Mouse (Mus musculus) forebrain, embryonic 14.5 days (tissue): Measurements from ENCODE around the gene Chd1. TPM values are rescaled to one million over a fixed set of nuclear protein-coding genes. Genes with fewer than 3 reads are reported as not detected.

Experiments
- ATAC-seq: fragments of 200-750 bp; cut with Nextera tagmentation; 2 replicates; pipeline ENCODE4 v1.8.0; 2017; ENCODE audit warnings: mild to moderate bottlenecking, moderate library complexity
- DNase-seq: peaks from one replicate; pipeline ENCODE4 v3.0.0-alpha.2; 2015; ENCODE audit warnings: low spot score
- H3K27ac ChIP-seq: fragments of 300-500 bp; sonication (generic); 2 replicates; pipeline ENCODE4 v1.5.1; 2014; ENCODE audit warnings: low read depth, mild to moderate bottlenecking, control low read depth, low read length, moderate library complexity
- H3K27me3 ChIP-seq: fragments of 300-500 bp; sonication (generic); replicated peaks from 2 replicates; pipeline ENCODE4 v1.6.1; 2014; ENCODE audit warnings: low read length, control low read depth, mixed read lengths; ENCODE audit not compliant: control insufficient read depth, insufficient read depth
- H3K36me3 ChIP-seq: fragments of 300-500 bp; sonication (generic); 2 replicates; pipeline ENCODE4 v1.6.1; 2014; ENCODE audit warnings: low read length, control low read depth; ENCODE audit not compliant: control insufficient read depth, insufficient read depth
- H3K4me1 ChIP-seq: fragments of 300-500 bp; sonication (generic); 2 replicates; pipeline ENCODE4 v1.6.1; 2014; ENCODE audit warnings: antibody characterized with exemption, low read length, control low read depth; ENCODE audit not compliant: control insufficient read depth, insufficient read depth
- H3K4me2 ChIP-seq: fragments of 300-500 bp; sonication (generic); 2 replicates; pipeline ENCODE4 v1.6.1; 2014; ENCODE audit warnings: mild to moderate bottlenecking, control low read depth, low read length
- H3K4me3 ChIP-seq: fragments of 300-500 bp; sonication (generic); 2 replicates; pipeline ENCODE4 v1.5.1; 2014; ENCODE audit warnings: low read depth, low read length, control low read depth
- H3K9ac ChIP-seq: fragments of 300-500 bp; sonication (generic); 2 replicates; pipeline ENCODE4 v1.6.1; 2014; ENCODE audit warnings: mild to moderate bottlenecking, low read length, control low read depth, moderate library complexity
- H3K9me3 ChIP-seq: fragments of 300-500 bp; sonication (generic); replicated peaks from 2 replicates; pipeline ENCODE4 v1.6.1; 2016; ENCODE audit warnings: low read length, control low read depth, mixed read lengths; ENCODE audit not compliant: control insufficient read depth
- WGBS: fragments of 180-500 bp; shearing (Covaris S2); extraction: QIAGEN DNeasy Blood & Tissue Kit; methylation state at CpG from one replicate; pipeline ENCODE4 v1.1.7; 2014; 5-methylcytosine and 5-hydroxymethylcytosine counted together
- polyA plus RNA-seq: library from polyadenylated mRNA; unstranded; fragments of >200 nt; fragmentation: Nextera tagmentation; extraction: Ambion mirVana; gene quantifications from 2 replicates; pipeline ENCODE4 v1.2.1, GENCODE M21; 2014

The Chd1 gene
- polyA plus RNA-seq, 1 experiment from 2014 or later: 17.2 TPM

- no peak for ATAC-seq
- no peak overlapping the region for H3K27ac ChIP-seq
- WGBS: 86% methylated on average over 8 of the region's 8 CpGs
- H3K4me2 ChIP-seq: no peak overlapping the region
- DNase-seq: no peak
- H3K36me3 ChIP-seq: no peaks in the 10 kb centered on the region
- H3K27me3 ChIP-seq: no peaks in the 10 kb centered on the region
- H3K4me1 ChIP-seq: no peaks in the 10 kb centered on the region
- no peak overlapping the region for H3K9ac ChIP-seq
- H3K4me3 ChIP-seq: no peak overlapping the region
- H3K9me3 ChIP-seq: no peaks in the 10 kb centered on the region
Measured at GRCm38 (mm10) chr17:15790716-15791115, 85.9 kb downstream of the Chd1 start.

- H3K4me1 ChIP-seq: no peaks in the 10 kb centered on the region
- H3K4me3 ChIP-seq: no peak overlapping the region
- no peak overlapping the region for H3K4me2 ChIP-seq
- H3K9me3 ChIP-seq: no peaks in the 10 kb centered on the region
- no peaks in the 10 kb centered on the region for H3K27me3 ChIP-seq
- no peak overlapping the region for H3K27ac ChIP-seq
- no peak overlapping the region for H3K9ac ChIP-seq
- H3K36me3 ChIP-seq: no peaks in the 10 kb centered on the region
- DNase-seq (no peak), ATAC-seq (no peak)
- WGBS: 68% methylated on average over 3 of the region's 3 CpGs
Measured at GRCm38 (mm10) chr17:15799195-15799793, 94.5 kb downstream of the Chd1 start.

GRCm38 (mm10) chr17:15804008-15804812 lies 99.4 kb downstream of the Chd1 start:
- Histone ChIP-seq H3K4me2 (no peak overlapping the region), H3K9ac (no peak overlapping the region), H3K4me3 (no peak overlapping the region), H3K4me1 (peaks cover 13% of the 10 kb centered on the region), H3K27me3 (no peaks in the 10 kb centered on the region), H3K27ac (no peak overlapping the region), H3K36me3 (peaks cover 17% of the 10 kb centered on the region), H3K9me3 (no peaks in the 10 kb centered on the region)
- peak; percentile 70 for DNase-seq
- peak; percentile 48 for ATAC-seq
- 51% methylated on average over 15 of the region's 15 CpGs for WGBS

GRCm38 (mm10) chr17:15807295-15807984 lies 102.7 kb downstream of the Chd1 start:
- Histone ChIP-seq H3K9me3 (no peaks in the 10 kb centered on the region), H3K36me3 (peaks cover 18% of the 10 kb centered on the region), H3K27ac (no peak overlapping the region), H3K9ac (no peak overlapping the region), H3K27me3 (no peaks in the 10 kb centered on the region), H3K4me2 (no peak overlapping the region), H3K4me3 (no peak overlapping the region), H3K4me1 (peaks cover 16% of the 10 kb centered on the region)
- WGBS: 90% methylated on average over 23 of the region's 23 CpGs
- no peak for DNase-seq
- peak; percentile 11; the same call in 1 of the 2 replicates for ATAC-seq

DNA sequence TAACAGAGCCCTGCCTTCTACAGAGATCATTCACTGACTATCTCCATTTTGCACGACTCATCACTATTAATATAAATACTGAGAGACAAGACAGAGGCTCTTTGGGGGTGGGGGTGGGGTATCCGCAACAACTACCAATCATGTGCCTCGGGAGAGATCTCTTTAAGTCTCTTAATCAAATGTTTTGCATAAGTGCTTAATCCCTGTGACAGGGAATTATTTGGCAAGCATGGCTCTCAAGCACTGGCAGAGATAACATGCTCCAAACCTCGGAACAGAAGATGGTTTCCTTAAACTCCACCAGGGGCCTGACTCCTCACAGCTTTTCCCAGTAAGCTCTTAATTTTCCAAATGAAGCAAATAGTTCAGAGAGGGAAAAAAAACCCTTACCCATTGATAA lies 103.2 kb downstream of the Chd1 start:
- DNase-seq (no peak), ATAC-seq (peak; percentile 13; the same call in 1 of the 2 replicates)
- no peak overlapping the region for H3K4me3 ChIP-seq
- H3K27me3 ChIP-seq: no peaks in the 10 kb centered on the region
- no peaks in the 10 kb centered on the region for H3K9me3 ChIP-seq
- H3K36me3 ChIP-seq: peaks cover 22% of the 10 kb centered on the region
- H3K9ac ChIP-seq: no peak overlapping the region
- H3K4me2 ChIP-seq: no peak overlapping the region
- 44% methylated on average over 4 of the region's 4 CpGs for WGBS
- H3K4me1 ChIP-seq: peaks cover 16% of the 10 kb centered on the region
- no peak overlapping the region for H3K27ac ChIP-seq

DNA sequence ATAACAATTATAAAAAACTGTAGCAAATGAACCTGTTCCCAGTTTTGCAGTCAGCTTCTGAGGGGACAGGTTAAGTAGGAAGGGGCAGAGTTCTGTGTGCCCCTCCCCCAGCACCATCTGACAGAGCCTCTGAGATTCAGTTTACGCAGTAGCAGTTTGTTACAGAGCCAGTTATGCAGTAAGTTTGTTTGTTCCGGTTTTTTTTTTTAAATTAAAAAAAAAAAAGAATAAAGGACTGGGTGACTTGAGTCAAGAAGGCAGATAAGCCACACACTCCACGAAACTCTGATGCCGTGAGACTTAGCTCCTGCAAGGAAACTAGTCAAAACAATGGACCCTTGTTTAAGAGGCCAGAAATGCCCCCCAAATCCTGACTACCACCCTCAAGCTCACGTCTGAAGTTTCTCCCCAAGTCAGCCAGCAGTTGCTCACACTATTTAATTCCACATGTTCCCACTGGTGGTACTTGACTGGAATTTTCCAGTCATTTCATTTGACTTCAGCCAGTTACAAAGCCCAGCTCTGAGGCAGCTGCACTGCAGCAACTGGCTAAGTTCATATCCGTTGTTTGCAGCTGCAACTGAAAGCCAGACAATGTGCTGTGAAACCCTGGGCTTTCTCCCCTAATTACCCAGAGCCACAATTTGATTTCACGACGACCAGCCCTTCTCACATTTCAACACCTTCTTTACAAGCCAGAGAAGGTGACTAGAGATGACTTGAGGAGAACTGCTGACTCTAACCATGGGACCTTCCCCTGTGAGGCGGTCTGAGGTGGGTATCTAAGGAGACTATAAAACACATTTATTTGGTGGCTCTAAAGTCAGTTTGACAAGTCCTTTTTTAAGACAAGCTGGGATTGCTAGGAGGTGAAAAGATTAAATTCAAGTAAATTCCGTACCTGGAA lies 104.0 kb downstream of the Chd1 start:
- H3K9me3 ChIP-seq: no peaks in the 10 kb centered on the region
- H3K4me3 ChIP-seq: no peak overlapping the region
- no peak for ATAC-seq
- H3K4me1 ChIP-seq: peaks cover 16% of the 10 kb centered on the region
- WGBS: 17% methylated on average over 10 of the region's 10 CpGs
- DNase-seq: no peak
- H3K36me3 ChIP-seq: peaks cover 22% of the 10 kb centered on the region
- no peak overlapping the region for H3K4me2 ChIP-seq
- peak overlapping the region; percentile 25; the same call in 1 of the 2 replicates for H3K9ac ChIP-seq
- no peaks in the 10 kb centered on the region for H3K27me3 ChIP-seq
- no peak overlapping the region for H3K27ac ChIP-seq

- Histone ChIP-seq H3K27ac (no peak overlapping the region), H3K36me3 (peaks cover 22% of the 10 kb centered on the region), H3K4me1 (peaks cover 16% of the 10 kb centered on the region), H3K4me2 (no peak overlapping the region), H3K9ac (no peak overlapping the region), H3K27me3 (no peaks in the 10 kb centered on the region), H3K4me3 (no peak overlapping the region), H3K9me3 (no peaks in the 10 kb centered on the region)
- DNase-seq (no peak), ATAC-seq (no peak)
- WGBS: 80% methylated on average over 2 of the region's 2 CpGs
Measured at GRCm38 (mm10) chr17:15809949-15810348, 105.2 kb downstream of the Chd1 start.

- Histone ChIP-seq H3K9me3 (no peaks in the 10 kb centered on the region), H3K4me1 (peaks cover 16% of the 10 kb centered on the region), H3K4me3 (no peak overlapping the region), H3K27ac (no peak overlapping the region), H3K27me3 (no peaks in the 10 kb centered on the region), H3K36me3 (peaks cover 27% of the 10 kb centered on the region), H3K4me2 (no peak overlapping the region), H3K9ac (no peak overlapping the region)
- WGBS: 77% methylated on average over 13 of the region's 13 CpGs
- ATAC-seq (peak; percentile 16; the same call in 1 of the 2 replicates), DNase-seq (no peak)
Measured at GRCm38 (mm10) chr17:15812136-15812778, 107.5 kb downstream of the Chd1 start.
